In genomic region chr13:84255047-84255446, GRCm38 (mm10) we compare ENCODE assay signal across 25 mouse cellular contexts.
"Had no signal": no experiment of that assay in that cellular context is flagged by ENCODE, and none has a peak within 500 bp of the region (broad histone marks: within the 10 kb centered on the region; RNA-seq: fewer than 3 reads in every experiment).

No protein-coding gene starts in this region.

- ATAC-seq: hindbrain, embryonic 16.5 days; inflammation-experienced regulatory T-cells, adult 6 months; intestine, embryonic 15.5 days; intestine, postnatal 0 days had no signal

- H3K27me3 ChIP-seq: heart, embryonic 12.5 days; hindbrain, embryonic 12.5 days; intestine, embryonic 15.5 days; limb, embryonic 12.5 days had no signal

- H3K9me3 ChIP-seq: heart, embryonic 10.5 days; heart, embryonic 12.5 days; hindbrain, embryonic 10.5 days; hindbrain, embryonic 12.5 days; intestine, embryonic 15.5 days; limb, embryonic 10.5 days; limb, embryonic 12.5 days had no signal

- H3K9ac ChIP-seq: heart, embryonic 12.5 days; hindbrain, embryonic 12.5 days; hindbrain, embryonic 14.5 days; intestine, embryonic 15.5 days; limb, embryonic 12.5 days had no signal

- H3K27ac ChIP-seq: heart, embryonic 10.5 days; hindbrain, embryonic 10.5 days; hindbrain, embryonic 12.5 days; hindbrain, embryonic 14.5 days; intestine, embryonic 15.5 days; layer of hippocampus, adult 2 months; left cerebral cortex, adult 2 months; limb, embryonic 10.5 days; limb, embryonic 12.5 days had no signal

- H3K4me3 ChIP-seq: heart, embryonic 10.5 days; heart, embryonic 12.5 days; hindbrain, embryonic 10.5 days; hindbrain, embryonic 12.5 days; intestine, embryonic 15.5 days; layer of hippocampus, adult 2 months; left cerebral cortex, adult 2 months; limb, embryonic 10.5 days; limb, embryonic 12.5 days had no signal

- H3K4me2 ChIP-seq: heart, embryonic 12.5 days; hindbrain, embryonic 12.5 days; hindbrain, embryonic 14.5 days; intestine, embryonic 15.5 days; limb, embryonic 12.5 days; liver, embryonic 11.5 days had no signal

- DNase-seq: gastrocnemius, postnatal 14 days; gastrocnemius, postnatal 36 days; heart, adult 18-20 months; heart, postnatal 10 days; heart, postnatal 4 days; kidney, adult 18-20 months; kidney, adult 8-10 months; kidney, postnatal 10 days; kidney, postnatal 25 days; kidney, postnatal 4 days; liver had no signal

- H3K4me1 ChIP-seq: heart, embryonic 10.5 days; heart, embryonic 12.5 days; hindbrain, embryonic 10.5 days; hindbrain, embryonic 12.5 days; intestine, embryonic 15.5 days; limb, embryonic 10.5 days; limb, embryonic 12.5 days had no signal
